In genomic region chr6:108098171-108098845, GRCm38 (mm10) we compare ENCODE assay signal across 7 mouse cellular contexts. TPM values are rescaled to one million over a fixed set of nuclear protein-coding genes. Genes with fewer than 3 reads are reported as not detected.
DNase-seq lines count a peak whose midpoint lies in the region; ATAC-seq and TF ChIP-seq lines count a peak whose summit lies in the region.

No protein-coding gene starts in this region.

- peak; percentile 34; the same call in 1 of the 2 replicates for ATAC-seq in limb, embryonic 12.5 days (ENCODE audit: insufficient number of reproducible peaks, insufficient read depth, low FRiP score, low TSS enrichment, low read depth)
- ATAC-seq in midbrain, embryonic 16.5 days: peak; percentile 82

- peak overlapping the region; percentile 47 for H3K27ac ChIP-seq in kidney, adult 2 months (ENCODE audit: insufficient read depth, low read depth, low read length)
- H3K27ac ChIP-seq in limb, embryonic 12.5 days: no peak overlapping the region
- H3K27ac ChIP-seq in midbrain, embryonic 16.5 days (ENCODE audit: low read length): no peak overlapping the region

- no peaks in the 10 kb centered on the region for H3K36me3 ChIP-seq in kidney, adult 2 months (ENCODE audit: control insufficient read depth, insufficient read depth, low read length)
- H3K36me3 ChIP-seq in limb, embryonic 12.5 days: no peaks in the 10 kb centered on the region
- H3K36me3 ChIP-seq in midbrain, embryonic 16.5 days (ENCODE audit: control insufficient read depth, insufficient read depth, low read length): no peaks in the 10 kb centered on the region

- H3K9me3 ChIP-seq in limb, embryonic 12.5 days: no peaks in the 10 kb centered on the region
- no peaks in the 10 kb centered on the region for H3K9me3 ChIP-seq in midbrain, embryonic 16.5 days (replicated peaks; ENCODE audit: control insufficient read depth, low read length, poor library complexity, severe bottlenecking)

- peak; percentile 71 for TF ChIP-seq CTCF in kidney, adult 2 months (conservative IDR thresholded peaks at IDR 0.05; ENCODE audit: insufficient read depth, insufficient read length, low read depth, low read length)

- H3K4me1 ChIP-seq in kidney, adult 2 months (ENCODE audit: control insufficient read depth, insufficient read depth, low read length): peaks cover 37% of the 10 kb centered on the region
- no peaks in the 10 kb centered on the region; the same call in none of the 2 replicates for H3K4me1 ChIP-seq in limb, embryonic 12.5 days (replicated peaks)
- peaks cover 3% of the 10 kb centered on the region; the same call in 1 of the 2 replicates for H3K4me1 ChIP-seq in midbrain, embryonic 16.5 days (ENCODE audit: control insufficient read depth, insufficient read depth, low read length)

- H3K27me3 ChIP-seq in kidney, adult 2 months (replicated peaks; ENCODE audit: control insufficient read depth, insufficient read depth, low read length): no peaks in the 10 kb centered on the region
- no peaks in the 10 kb centered on the region for H3K27me3 ChIP-seq in limb, embryonic 12.5 days
- H3K27me3 ChIP-seq in midbrain, embryonic 16.5 days (ENCODE audit: control insufficient read depth, insufficient read depth, low read depth, low read length): no peaks in the 10 kb centered on the region

- H3K9ac ChIP-seq in limb, embryonic 12.5 days (replicated peaks): no peak overlapping the region
- H3K9ac ChIP-seq in midbrain, embryonic 16.5 days (ENCODE audit: low read depth, low read length): no peak overlapping the region

- H3K4me3 ChIP-seq in kidney, adult 2 months (ENCODE audit: insufficient read depth, low read depth, low read length): no peak overlapping the region
- H3K4me3 ChIP-seq in limb, embryonic 12.5 days (replicated peaks): no peak overlapping the region
- no peak overlapping the region for H3K4me3 ChIP-seq in midbrain, embryonic 16.5 days (ENCODE audit: low read depth, low read length)

- TF ChIP-seq POLR2A in kidney, adult 2 months (IDR thresholded peaks at IDR 0.05; ENCODE audit: low read depth, low read length): no peak

- no peak overlapping the region for H3K4me2 ChIP-seq in limb, embryonic 12.5 days
- H3K4me2 ChIP-seq in midbrain, embryonic 16.5 days (ENCODE audit: low read length): peak overlapping the region; percentile 25

- 7% methylated on average over 9 of the region's 9 CpGs for WGBS in kidney, adult 2 months
- WGBS in limb, embryonic 12.5 days: 26% methylated on average over 9 of the region's 9 CpGs
- WGBS in midbrain, embryonic 16.5 days: 16% methylated on average over 9 of the region's 9 CpGs

- DNase-seq in adrenal gland, adult (ENCODE audit: inconsistent age in 2 of 2, low spot score in 1 of 2): peak; percentile 61 to 91
- peak; percentile 56 for DNase-seq in embryo, embryonic 11.5 days (ENCODE audit: low read depth, low spot score)
- peak; percentile 69 to 79 for DNase-seq in heart, adult 9 months (ENCODE audit: low spot score in 2 of 2)
- peak; percentile 90 for DNase-seq in kidney, adult 2 months
- DNase-seq in spleen, adult 18-20 months: peak; percentile 22 to 53

RNA-seq across cellular contexts. Expression of gene Setmar, which starts 33.5 kb away (rescaled TPM):
- polyA plus RNA-seq in kidney, adult 2 months (2012; rRNA removed): 3.6 and 3.7 TPM in 2 replicates
- 7.0 and 7.2 TPM in 2 replicates for polyA plus RNA-seq in limb, embryonic 12.5 days (2016; fragmentation: Nextera tagmentation; extraction: Ambion mirVana)
- polyA plus RNA-seq in midbrain, embryonic 16.5 days (2015; fragmentation: Nextera tagmentation; extraction: Ambion mirVana): 6.2 and 6.4 TPM in 2 replicates

Comparison
In these comparisons a context has a peak if more than half of its experiments do, and no peak if none do; other contexts are left out.
1. DNase-seq: peak in every context shown above with its lines; median percentile 90 in kidney, adult 2 months; 76 in adrenal gland, adult; 74 in heart, adult 9 months; 56 in embryo, embryonic 11.5 days; 38 in spleen, adult 18-20 months.